Mouse (Mus musculus) liver, adult (tissue): ENCODE results near the gene Mptx1.

ENCODE experiments used
- GATA4 ChIP-seq: IDR thresholded peaks from 2 replicates; pipeline ENCODE4 v1.6.1; 2014; ENCODE audit warnings: mild to moderate bottlenecking, low read length; ENCODE audit not compliant: insufficient replicate concordance

Gene Mptx1

GRCm38 (mm10) chr1:174330218-174330617, at the start of gene Mptx1:
Gene Mptx1 (plus strand): TSS chr1:174330518.
- TF ChIP-seq GATA4: no peak

- TF ChIP-seq GATA4: no peak
Observed at GRCm38 (mm10) chr1:174303162-174303561, 27.2 kb upstream of the Mptx1 start.

GRCm38 (mm10) chr1:174317308-174317707, 13.0 kb upstream of the Mptx1 start:
- TF ChIP-seq GATA4: no peak

GRCm38 (mm10) chr1:174354640-174355039, 24.3 kb downstream of the Mptx1 start:
- no peak for TF ChIP-seq GATA4

DNA sequence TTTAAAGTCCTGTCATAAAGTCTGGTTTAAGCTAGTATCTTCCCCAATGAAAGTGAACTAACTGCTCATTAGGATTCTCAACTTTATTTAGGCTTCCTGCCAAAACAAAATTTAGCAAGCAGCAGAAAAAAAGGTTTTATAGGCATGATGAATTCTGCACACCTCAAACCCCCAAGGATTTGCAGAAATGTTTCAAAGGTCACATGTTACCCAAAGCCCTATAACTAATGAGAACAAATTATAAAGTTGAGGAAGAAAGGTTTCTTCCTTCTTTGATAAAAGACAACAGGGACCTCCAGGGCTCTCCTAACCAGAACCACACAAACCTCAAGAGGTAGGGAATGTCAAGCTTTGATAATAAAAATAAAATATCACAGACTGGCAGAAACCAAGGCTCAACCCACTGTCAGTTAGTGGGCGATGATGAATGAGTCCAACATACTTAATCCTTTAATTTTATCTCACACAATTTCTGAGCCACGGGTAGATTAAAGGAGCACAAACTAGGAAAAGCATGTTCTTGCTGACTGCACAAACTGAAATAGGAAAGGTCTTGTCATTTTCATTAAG, 34.6 kb downstream of the Mptx1 start, which contains the start of gene Olfr417:
Gene Olfr417, plus strand, starts transcription at position 241 of the 570 bp plus-strand sequence.
- TF ChIP-seq GATA4: no peak

DNA sequence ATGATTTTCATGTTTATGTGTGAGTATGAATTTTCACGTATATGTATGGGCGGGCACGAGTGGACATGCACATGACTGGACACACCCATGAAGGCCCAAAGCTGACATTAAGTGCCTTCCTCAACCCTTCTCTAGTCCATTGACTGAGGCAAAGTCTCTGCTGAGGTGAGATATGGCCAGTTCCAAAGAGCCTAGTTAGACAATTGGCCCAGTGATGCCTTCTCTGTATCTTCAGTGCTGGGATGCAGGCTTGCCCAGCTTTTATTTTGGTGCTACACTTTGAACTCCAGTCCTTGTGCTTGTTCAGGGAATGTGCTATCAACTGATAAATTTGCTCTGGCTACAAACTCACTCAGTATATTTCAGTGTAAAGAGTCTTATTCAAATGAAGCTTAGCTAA, 43.5 kb downstream of the Mptx1 start:
- TF ChIP-seq GATA4: no peak
